Mouse (Mus musculus) CH12.LX (cell line): Measurements from ENCODE around the gene Psmb9. TPM values are rescaled to one million over a fixed set of nuclear protein-coding genes. Genes with fewer than 3 reads are reported as not detected.

ENCODE experiments used
- DNase-seq: peaks from one replicate; pipeline ENCODE4 v3.0.0-alpha.2; 2013; ENCODE audit errors: extremely low read depth
- H3K27ac ChIP-seq: 2 replicates; pipeline ENCODE4 v1.5.1; 2012; ENCODE audit warnings: low read depth, mild to moderate bottlenecking, control low read depth, moderate library complexity; ENCODE audit not compliant: insufficient read depth
- H3K27me3 ChIP-seq: replicated peaks from 2 replicates; pipeline ENCODE3; 2012; ENCODE audit warnings: inconsistent platforms
- H3K36me3 ChIP-seq, 2 experiments: replicated peaks in 1 of 2; 2 replicates each; pipeline versions ENCODE3 to v1.6.1; 2012; ENCODE audit warnings: inconsistent platforms in 1 of 2, low read length in 1 of 2, mild to moderate bottlenecking in 1 of 2, mixed read lengths in 1 of 2, moderate library complexity in 1 of 2; ENCODE audit not compliant: control insufficient read depth in 1 of 2, insufficient read depth in 1 of 2
- H3K4me1 ChIP-seq, 2 experiments: 2 replicates each; pipeline ENCODE4 v1.6.1; 2012; ENCODE audit warnings: inconsistent platforms in 1 of 2, moderate library complexity in 1 of 2; ENCODE audit not compliant: insufficient read depth in 2 of 2, control insufficient read depth in 1 of 2
- H3K4me2 ChIP-seq: 2 replicates; pipeline ENCODE4 v1.6.1; 2012; ENCODE audit warnings: low read depth, mild to moderate bottlenecking, control low read depth; ENCODE audit not compliant: poor library complexity, insufficient read depth, severe bottlenecking
- H3K4me3 ChIP-seq, 3 experiments: fragments of 150-350 bp in 1 of 3; sonication (generic) in 1 of 3; replicated peaks in 1 of 3; 2 replicates each; pipeline versions ENCODE3 to v1.5.1; 2011 to 2012; ENCODE audit warnings: low read depth in 2 of 3, low read length in 2 of 3, mild to moderate bottlenecking in 2 of 3, moderate library complexity in 2 of 3, control low read depth in 1 of 3, improper control_type of control experiment in 1 of 3, inconsistent platforms in 1 of 3, mixed read lengths in 1 of 3; ENCODE audit not compliant: poor library complexity in 1 of 3
- H3K79me2 ChIP-seq: replicated peaks from 2 replicates; pipeline ENCODE4 v1.6.1; 2012; ENCODE audit warnings: mild to moderate bottlenecking, moderate library complexity; ENCODE audit not compliant: control insufficient read depth, poor library complexity, insufficient read depth, severe bottlenecking; ENCODE audit errors: extremely low read depth
- H3K9ac ChIP-seq: 2 replicates; pipeline ENCODE4 v1.6.1; 2012; ENCODE audit warnings: low read depth, mild to moderate bottlenecking, control low read depth, moderate library complexity; ENCODE audit not compliant: insufficient read depth
- H3K9me3 ChIP-seq: replicated peaks from 2 replicates; pipeline ENCODE3; 2012; ENCODE audit warnings: low read length, inconsistent platforms, mixed read lengths
- BHLHE40 ChIP-seq: IDR thresholded peaks from 2 replicates; pipeline ENCODE4 v1.6.1; 2011; ENCODE audit warnings: mild to moderate bottlenecking, low read depth, low read length, improper control_type of control experiment
- CHD1 ChIP-seq: IDR thresholded peaks from 2 replicates; pipeline ENCODE4 v1.6.1; 2012; ENCODE audit warnings: low read depth, low read length, improper control_type of control experiment, inconsistent platforms
- CTCF ChIP-seq, 2 experiments: IDR thresholded peaks in 1 of 2; conservative IDR thresholded peaks in 1 of 2; 2 replicates each; pipeline ENCODE4 v1.5.1; 2011 to 2012; ENCODE audit warnings: low read depth in 2 of 2, low read length in 2 of 2, improper control_type of control experiment in 1 of 2, inconsistent platforms in 1 of 2, mild to moderate bottlenecking in 1 of 2, moderate library complexity in 1 of 2
- E2F4 ChIP-seq: IDR thresholded peaks from 2 replicates; pipeline ENCODE4 v1.6.1; 2011; ENCODE audit warnings: low read depth, low read length, improper control_type of control experiment; ENCODE audit not compliant: insufficient replicate concordance
- ELF1 ChIP-seq: IDR thresholded peaks from 2 replicates; pipeline ENCODE4 v1.6.1; 2014; ENCODE audit warnings: low read depth, mild to moderate bottlenecking, inconsistent platforms, low read length, improper control_type of control experiment
- ETS1 ChIP-seq: conservative IDR thresholded peaks from 2 replicates; pipeline ENCODE4 v1.6.1; 2012; ENCODE audit warnings: low read depth, mild to moderate bottlenecking, inconsistent platforms, low read length, improper control_type of control experiment, moderate library complexity
- GABPA ChIP-seq: IDR thresholded peaks from 2 replicates; pipeline ENCODE4 v1.6.1; 2012; ENCODE audit warnings: low read depth, low read length, improper control_type of control experiment, inconsistent platforms; ENCODE audit not compliant: insufficient replicate concordance
- HCFC1 ChIP-seq: IDR thresholded peaks from 2 replicates; pipeline ENCODE4 v1.6.1; 2012; ENCODE audit warnings: low read depth, mild to moderate bottlenecking, inconsistent platforms, low read length, improper control_type of control experiment
- JUN ChIP-seq: IDR thresholded peaks from 2 replicates; pipeline ENCODE4 v1.6.1; 2011; ENCODE audit warnings: low read depth, mild to moderate bottlenecking, low read length, improper control_type of control experiment, moderate library complexity; ENCODE audit not compliant: insufficient read depth
- JUND ChIP-seq: conservative IDR thresholded peaks from 2 replicates; pipeline ENCODE4 v1.6.1; 2011; ENCODE audit warnings: low read depth, low read length, improper control_type of control experiment
- KAT2A ChIP-seq: IDR thresholded peaks from 2 replicates; pipeline ENCODE4 v1.6.1; 2012; ENCODE audit warnings: low read length, improper control_type of control experiment, inconsistent platforms; ENCODE audit not compliant: insufficient replicate concordance
- MAX ChIP-seq: IDR thresholded peaks from 2 replicates; pipeline ENCODE4 v1.6.1; 2011; ENCODE audit warnings: low read length, improper control_type of control experiment
- MEF2A ChIP-seq: IDR thresholded peaks from 2 replicates; pipeline ENCODE4 v1.6.1; 2014; ENCODE audit warnings: low read depth, mild to moderate bottlenecking, inconsistent platforms, low read length, improper control_type of control experiment, borderline replicate concordance
- MXI1 ChIP-seq: IDR thresholded peaks from 2 replicates; pipeline ENCODE4 v1.6.1; 2011; ENCODE audit warnings: mild to moderate bottlenecking, low read depth, low read length, improper control_type of control experiment
- MYC ChIP-seq: IDR thresholded peaks from 2 replicates; pipeline ENCODE4 v1.6.1; 2011; ENCODE audit warnings: low read depth, mild to moderate bottlenecking, improper control_type of control experiment, low read length
- NELFE ChIP-seq: IDR thresholded peaks from 2 replicates; pipeline ENCODE4 v1.6.1; 2011; ENCODE audit warnings: low read depth, low read length, improper control_type of control experiment
- NRF1 ChIP-seq: IDR thresholded peaks from 2 replicates; pipeline ENCODE4 v1.6.1; 2014; ENCODE audit warnings: low read depth, mild to moderate bottlenecking, inconsistent platforms, low read length, improper control_type of control experiment, moderate library complexity
- PAX5 ChIP-seq: IDR thresholded peaks from 2 replicates; pipeline ENCODE4 v1.6.1; 2012; ENCODE audit warnings: low read length, inconsistent platforms, mixed read lengths
- POLR2A ChIP-seq: IDR thresholded peaks from 2 replicates; pipeline ENCODE4 v1.6.1; 2011; ENCODE audit warnings: low read depth, mild to moderate bottlenecking, improper control_type of control experiment, low read length
- POLR2AphosphoS2 ChIP-seq: IDR thresholded peaks from 2 replicates; pipeline ENCODE4 v1.6.1; 2011; ENCODE audit warnings: low read depth, low read length, improper control_type of control experiment
- RAD21 ChIP-seq: IDR thresholded peaks from 2 replicates; pipeline ENCODE4 v1.6.1; 2011; ENCODE audit warnings: low read depth, mild to moderate bottlenecking, low read length, improper control_type of control experiment, moderate library complexity
- RCOR1 ChIP-seq: conservative IDR thresholded peaks from 2 replicates; pipeline ENCODE4 v1.6.1; 2012; ENCODE audit warnings: low read depth, mild to moderate bottlenecking, inconsistent platforms, low read length, improper control_type of control experiment
- SIN3A ChIP-seq: IDR thresholded peaks from 2 replicates; pipeline ENCODE4 v1.6.1; 2012; ENCODE audit warnings: low read length, improper control_type of control experiment, inconsistent platforms
- SMC3 ChIP-seq: IDR thresholded peaks from 2 replicates; pipeline ENCODE4 v1.6.1; 2011; ENCODE audit warnings: low read depth, low read length, improper control_type of control experiment
- TBP ChIP-seq: conservative IDR thresholded peaks from 2 replicates; pipeline ENCODE4 v1.6.1; 2011; ENCODE audit warnings: low read depth, low read length, improper control_type of control experiment
- UBTF ChIP-seq: IDR thresholded peaks from 2 replicates; pipeline ENCODE4 v1.6.1; 2012; ENCODE audit warnings: low read depth, mild to moderate bottlenecking, inconsistent platforms, low read length, improper control_type of control experiment, moderate library complexity
- USF1 ChIP-seq: IDR thresholded peaks from 2 replicates; pipeline ENCODE4 v1.6.1; 2014; ENCODE audit warnings: low read depth, mild to moderate bottlenecking, inconsistent platforms, low read length, improper control_type of control experiment
- USF2 ChIP-seq: conservative IDR thresholded peaks from 2 replicates; pipeline ENCODE4 v1.6.1; 2011; ENCODE audit warnings: low read depth, low read length, improper control_type of control experiment
- ZC3H11A ChIP-seq: IDR thresholded peaks from 2 replicates; pipeline ENCODE4 v1.6.1; 2012; ENCODE audit warnings: low read depth, mild to moderate bottlenecking, inconsistent platforms, low read length, improper control_type of control experiment
- ZMIZ1 ChIP-seq: IDR thresholded peaks from 2 replicates; pipeline ENCODE4 v1.6.1; 2012; ENCODE audit warnings: low read depth, mild to moderate bottlenecking, inconsistent platforms, low read length, improper control_type of control experiment
- ZNF384 ChIP-seq: IDR thresholded peaks from 2 replicates; pipeline ENCODE4 v1.6.1; 2012; ENCODE audit warnings: low read depth, low read length, improper control_type of control experiment, inconsistent platforms
- dilution Hi-C: fragments of 300-500 bp; cut with MboI; formaldehyde crosslinking; loops from 2 replicates; pipeline ENCODE4 v1.14.3; 2020; ENCODE audit warnings: low sequenced_read_pairs; ENCODE audit not compliant: extremely low pct_unique_long_range_greater_than_20kb, extremely low pct_ligation_motif_present
- in situ Hi-C: fragments of 300-500 bp; cut with MboI; formaldehyde crosslinking; loops from 3 replicates; pipeline ENCODE4 v1.14.3; 2019; ENCODE audit warnings: low sequenced_read_pairs, low pct_ligation_motif_present, low pct_unique_long_range_greater_than_20kb, mixed read lengths
- polyA plus RNA-seq: library from polyadenylated mRNA; unstranded; fragments of >175 nt; gene quantifications from 2 replicates; pipeline ENCODE4 v1.2.1, GENCODE M21; 2012; ENCODE audit warnings: low read depth; ENCODE audit not compliant: insufficient read length
- total RNA-seq, 2 experiments: library from RNA; depleted of rRNA; stranded (reverse); fragments of 300-350 nt in 1 of 2; fragments of >200 nt in 1 of 2; gene quantifications; 2 replicates each; pipeline ENCODE4 v1.2.3; 2012 to 2014

Psmb9 gene
- total and polyA plus RNA-seq, 3 experiments: 159 to 435 (median 192) TPM

DNA sequence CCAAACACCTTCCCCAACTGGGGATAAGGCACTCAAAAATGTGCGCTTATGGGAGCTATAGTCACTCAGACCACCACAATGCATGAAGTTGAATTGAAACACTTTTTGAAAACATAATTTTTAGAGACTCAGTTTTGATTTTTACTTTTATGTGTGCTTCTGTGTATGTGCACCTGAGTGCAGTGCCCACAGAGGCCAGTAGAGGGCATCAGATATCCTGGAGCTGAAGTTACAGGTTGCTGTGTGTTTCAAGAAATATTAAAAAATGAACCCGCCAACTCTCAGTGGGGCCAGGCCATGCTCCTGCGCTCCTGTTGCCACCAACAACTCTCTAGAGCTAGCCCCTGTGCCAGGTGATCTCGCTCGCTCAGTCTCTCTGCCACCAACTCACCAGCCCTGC lies 15.0 kb downstream of the Psmb9 start:
- no peaks in the 10 kb centered on the region for H3K27me3 ChIP-seq
- H3K79me2 ChIP-seq: no peaks in the 10 kb centered on the region
- H3K4me3 ChIP-seq: no peak overlapping the region
- H3K4me2 ChIP-seq: no peak overlapping the region
- H3K36me3 ChIP-seq: no peaks in the 10 kb centered on the region
- H3K9ac ChIP-seq: no peak overlapping the region
- peaks cover 6 to 19% of the 10 kb centered on the region in 2 experiments for H3K4me1 ChIP-seq
- TF ChIP-seq E2F4: no peak
- TF ChIP-seq RAD21: peak; percentile 29
- TF ChIP-seq SMC3: peak; percentile 26
- TF ChIP-seq NRF1: no peak
- TF ChIP-seq CTCF (conservative IDR thresholded peaks at IDR 0.05 in 1 of 2, IDR thresholded peaks at IDR 0.05 in 1 of 2; ENCODE audit: low read depth in 2 of 2, low read length in 2 of 2): peak in 1 of 2 experiments; percentile 53; a peak in 2 of 4 replicates
- in situ Hi-C loops: no loop called here
- no peak for DNase-seq
- H3K27ac ChIP-seq: no peak overlapping the region
- peaks cover 12% of the 10 kb centered on the region for H3K9me3 ChIP-seq
- dilution Hi-C loops: no loop called here

GRCm38 (mm10) chr17:34170877-34171498 lies 16.6 kb downstream of the Psmb9 start:
- DNase-seq: peak; percentile 92
- Histone ChIP-seq H3K9ac (peak overlapping the region; percentile 81; the same call in 1 of the 2 replicates), H3K9me3 (peaks cover 9% of the 10 kb centered on the region), H3K4me3 (peak overlapping the region; percentile 44 to 72 (median 58)), H3K4me2 (peak overlapping the region; percentile 50; the same call in 1 of the 2 replicates), H3K79me2 (no peaks in the 10 kb centered on the region), H3K27me3 (no peaks in the 10 kb centered on the region), H3K27ac (peak overlapping the region; percentile 49; the same call in 1 of the 2 replicates), H3K36me3 (no peaks in the 10 kb centered on the region), H3K4me1 (peaks cover 6 to 19% of the 10 kb centered on the region in 2 experiments)
- in situ Hi-C loops: no loop called here
- dilution Hi-C loops: no loop called here
- TF ChIP-seq JUND: no peak
- TF ChIP-seq POLR2AphosphoS2: no peak
- TF ChIP-seq USF2: no peak
- TF ChIP-seq GABPA: no peak
- no peak for TF ChIP-seq ETS1
- no peak for TF ChIP-seq MEF2A
- TF ChIP-seq SMC3: peak; percentile 85
- TF ChIP-seq RCOR1: no peak
- no peak for TF ChIP-seq USF1
- TF ChIP-seq SIN3A: 0 out of 2 replicates have a peak, but pooled peaks have one; percentile 4
- peak; percentile 49 to 89; a peak in 3 of 4 replicates for TF ChIP-seq CTCF (conservative IDR thresholded peaks at IDR 0.05 in 1 of 2, IDR thresholded peaks at IDR 0.05 in 1 of 2; ENCODE audit: low read depth in 2 of 2, low read length in 2 of 2)
- peak; percentile 66 for TF ChIP-seq POLR2A
- peak; percentile 73; the same call in 1 of the 2 replicates for TF ChIP-seq MXI1
- TF ChIP-seq TBP: 0 out of 2 replicates have a peak, but pooled peaks have one; percentile 64
- TF ChIP-seq JUN: no peak
- no peak for TF ChIP-seq ZNF384
- TF ChIP-seq MYC: peak; percentile 76; the same call in 1 of the 2 replicates
- TF ChIP-seq UBTF: no peak
- peak; percentile 82 for TF ChIP-seq RAD21
- peak; percentile 70 for TF ChIP-seq ZC3H11A
- TF ChIP-seq CHD1: no peak
- 0 out of 2 replicates have a peak, but pooled peaks have one; percentile 34 for TF ChIP-seq NELFE
- TF ChIP-seq ELF1: peak; percentile 80
- 0 out of 2 replicates have a peak, but pooled peaks have one; percentile 46 for TF ChIP-seq BHLHE40
- no peak for TF ChIP-seq PAX5
- TF ChIP-seq NRF1: no peak
- TF ChIP-seq HCFC1: peak; percentile 49
- TF ChIP-seq E2F4: no peak
- TF ChIP-seq ZMIZ1: no peak
- TF ChIP-seq KAT2A: no peak
- no peak for TF ChIP-seq MAX
